In the genomic region with DNA sequence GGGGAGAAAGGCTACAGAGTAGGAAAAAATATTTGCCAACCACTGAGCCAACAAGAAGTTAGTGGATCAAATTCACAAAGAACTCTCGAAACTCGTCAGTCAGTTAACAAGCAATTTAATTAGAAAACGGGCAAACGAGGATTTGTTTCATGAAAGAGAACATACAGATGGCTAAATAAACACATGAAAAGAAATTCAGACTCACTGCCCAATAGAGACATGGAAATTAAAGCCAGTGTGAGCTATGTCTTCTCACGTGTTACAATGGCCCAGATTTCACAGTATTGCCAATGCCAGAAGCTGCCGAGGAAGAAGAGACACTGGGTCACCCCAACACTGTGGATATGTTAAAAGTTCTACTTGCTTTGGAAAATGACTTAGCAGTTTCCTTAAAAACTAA, we compare ENCODE assay signal across 24 mouse cellular contexts. TPM values are rescaled to one million over a fixed set of nuclear protein-coding genes. Genes with fewer than 3 reads are reported as not detected.
DNase-seq lines count a peak whose midpoint lies in the region; ATAC-seq and TF ChIP-seq lines count a peak whose summit lies in the region.
"Had no signal": no experiment of that assay in that cellular context is flagged by ENCODE, and none has a peak within 500 bp of the region (broad histone marks: within the 10 kb centered on the region; RNA-seq: fewer than 3 reads in every experiment).

No protein-coding gene starts in this region.

- no peak overlapping the region for H3K4me3 ChIP-seq in forebrain, embryonic 14.5 days (ENCODE audit: low read depth, low read length)
- no peak overlapping the region for H3K4me3 ChIP-seq in forebrain, postnatal 0 days (ENCODE audit: low read depth, low read length)
- no peak overlapping the region for H3K4me3 ChIP-seq in forebrain, embryonic 16.5 days (replicated peaks; ENCODE audit: low read length)
- H3K4me3 ChIP-seq in forebrain, embryonic 11.5 days (ENCODE audit: low read depth, low read length): no peak overlapping the region
- H3K4me3 ChIP-seq: embryonic facial prominence, embryonic 13.5 days; embryonic facial prominence, embryonic 15.5 days; erythroblast, embryonic 14.5 days; forebrain, embryonic 10.5 days had no signal

- H3K36me3 ChIP-seq in forebrain, embryonic 14.5 days (ENCODE audit: control insufficient read depth, insufficient read depth, low read length): no peaks in the 10 kb centered on the region
- H3K36me3 ChIP-seq in forebrain, postnatal 0 days (ENCODE audit: insufficient read depth): no peaks in the 10 kb centered on the region
- no peaks in the 10 kb centered on the region for H3K36me3 ChIP-seq in forebrain, embryonic 16.5 days (ENCODE audit: control insufficient read depth, insufficient read depth)
- no peaks in the 10 kb centered on the region for H3K36me3 ChIP-seq in forebrain, embryonic 11.5 days (ENCODE audit: control insufficient read depth, insufficient read depth, low read length)
- H3K36me3 ChIP-seq: embryonic facial prominence, embryonic 15.5 days; G1E had no signal

- H3K4me1 ChIP-seq in forebrain, embryonic 14.5 days (ENCODE audit: control insufficient read depth, insufficient read depth, low read length): no peaks in the 10 kb centered on the region
- no peaks in the 10 kb centered on the region for H3K4me1 ChIP-seq in forebrain, postnatal 0 days (ENCODE audit: insufficient read depth)
- H3K4me1 ChIP-seq in forebrain, embryonic 16.5 days (replicated peaks; ENCODE audit: control insufficient read depth, insufficient read depth, low read length): no peaks in the 10 kb centered on the region
- no peaks in the 10 kb centered on the region for H3K4me1 ChIP-seq in forebrain, embryonic 11.5 days (replicated peaks; ENCODE audit: control insufficient read depth, insufficient read depth, low read length)
- H3K4me1 ChIP-seq: embryonic facial prominence, embryonic 15.5 days had no signal

- H3K4me2 ChIP-seq in forebrain, embryonic 14.5 days (ENCODE audit: low read length): no peak overlapping the region
- H3K4me2 ChIP-seq in forebrain, postnatal 0 days (ENCODE audit: low read depth): no peak overlapping the region
- no peak overlapping the region for H3K4me2 ChIP-seq in forebrain, embryonic 16.5 days (ENCODE audit: low read length)
- no peak overlapping the region for H3K4me2 ChIP-seq in forebrain, embryonic 11.5 days (ENCODE audit: low read depth, low read length, severe bottlenecking)
- H3K4me2 ChIP-seq: embryonic facial prominence, embryonic 13.5 days; embryonic facial prominence, embryonic 15.5 days had no signal

- H3K9ac ChIP-seq in forebrain, embryonic 14.5 days (ENCODE audit: low read length): no peak overlapping the region
- H3K9ac ChIP-seq in forebrain, postnatal 0 days: no peak overlapping the region
- H3K9ac ChIP-seq in forebrain, embryonic 16.5 days (replicated peaks; ENCODE audit: low read depth, low read length): no peak overlapping the region
- no peak overlapping the region for H3K9ac ChIP-seq in forebrain, embryonic 11.5 days (ENCODE audit: low read length)
- H3K9ac ChIP-seq: embryonic facial prominence, embryonic 13.5 days; embryonic facial prominence, embryonic 15.5 days had no signal

- no peaks in the 10 kb centered on the region for H3K27me3 ChIP-seq in forebrain, embryonic 14.5 days (replicated peaks; ENCODE audit: control insufficient read depth, insufficient read depth, low read length)
- no peaks in the 10 kb centered on the region for H3K27me3 ChIP-seq in forebrain, postnatal 0 days (ENCODE audit: insufficient read depth, low read length)
- no peaks in the 10 kb centered on the region for H3K27me3 ChIP-seq in forebrain, embryonic 16.5 days (replicated peaks; ENCODE audit: control insufficient read depth, insufficient read depth, low read length)
- no peaks in the 10 kb centered on the region for H3K27me3 ChIP-seq in forebrain, embryonic 11.5 days (ENCODE audit: control insufficient read depth, insufficient read depth, low read length)
- H3K27me3 ChIP-seq: embryonic facial prominence, embryonic 13.5 days; embryonic facial prominence, embryonic 15.5 days; Patski had no signal

- no peak overlapping the region for H3K27ac ChIP-seq in forebrain, embryonic 14.5 days (ENCODE audit: low read depth, low read length)
- no peak overlapping the region for H3K27ac ChIP-seq in forebrain, postnatal 0 days (ENCODE audit: low read depth, low read length)
- H3K27ac ChIP-seq in forebrain, embryonic 16.5 days (ENCODE audit: low read length): no peak overlapping the region
- H3K27ac ChIP-seq in forebrain, embryonic 11.5 days (ENCODE audit: low read depth, low read length): no peak overlapping the region
- H3K27ac ChIP-seq: embryonic facial prominence, embryonic 13.5 days; embryonic facial prominence, embryonic 15.5 days; forebrain, embryonic 10.5 days had no signal

- no peak for TF ChIP-seq CTCF in forebrain, postnatal 0 days (IDR thresholded peaks at IDR 0.05; ENCODE audit: low read depth)
- TF ChIP-seq CTCF in brain, embryonic 14.5 days (IDR thresholded peaks at IDR 0.05; ENCODE audit: borderline replicate concordance, extremely low read depth, insufficient read depth, insufficient read length): no peak

- TF ChIP-seq POLR2A in brain, embryonic 14.5 days (IDR thresholded peaks at IDR 0.05; ENCODE audit: borderline replicate concordance, extremely low read depth, insufficient read depth, insufficient read length, poor library complexity, severe bottlenecking): no peak

- H3K9me3 ChIP-seq in forebrain, embryonic 14.5 days (replicated peaks; ENCODE audit: control insufficient read depth, low read length): no peaks in the 10 kb centered on the region
- H3K9me3 ChIP-seq in forebrain, postnatal 0 days (ENCODE audit: low read length): 0 out of 2 replicates have a peak, but pooled peaks cover 5% of the 10 kb centered on the region
- peaks cover 5% of the 10 kb centered on the region for H3K9me3 ChIP-seq in forebrain, embryonic 16.5 days (ENCODE audit: control insufficient read depth, low read length)
- no peaks in the 10 kb centered on the region for H3K9me3 ChIP-seq in forebrain, embryonic 11.5 days (ENCODE audit: control insufficient read depth, low read length)
- H3K9me3 ChIP-seq: embryonic facial prominence, embryonic 15.5 days; G1E had no signal

- DNase-seq in forebrain, embryonic 14.5 days (ENCODE audit: low spot score): peak; percentile 40
- DNase-seq in forebrain, postnatal 0 days: no peak
- DNase-seq in forebrain, embryonic 11.5 days (ENCODE audit: low spot score): no peak
- DNase-seq in brain, embryonic 14.5 days (ENCODE audit: low read depth): peak; percentile 47
- DNase-seq: adrenal gland, adult 8-10 months; adrenal gland, postnatal 14 days; adrenal gland, postnatal 36 days; B cell, adult 2 months; cerebellum, adult 11 months; cerebellum, adult 18-20 months; cerebellum, adult 8-10 months; cerebellum, adult 9-11 months; cerebellum, postnatal 14 days; cerebellum, postnatal 36 days; embryo, embryonic 11 days had no signal

- ATAC-seq in forebrain, embryonic 14.5 days: no peak; the same call in 1 of the 2 replicates
- ATAC-seq in forebrain, postnatal 0 days: no peak; the same call in 1 of the 2 replicates
- peak; percentile 52; the same call in 1 of the 2 replicates for ATAC-seq in forebrain, embryonic 16.5 days
- no peak for ATAC-seq in forebrain, embryonic 11.5 days (replicated peaks; ENCODE audit: low FRiP score)
- ATAC-seq: activated CD4-positive, CD25-positive, alpha-beta regulatory T cell, adult 4 months; CD4-positive, CD25-positive, alpha-beta regulatory T cell, adult 4 months; Patski had no signal

- WGBS in forebrain, embryonic 14.5 days: 40% methylated on average over 6 of the region's 6 CpGs
- 38% methylated on average over 6 of the region's 6 CpGs for WGBS in forebrain, postnatal 0 days
- 34% methylated on average over 6 of the region's 6 CpGs for WGBS in forebrain, embryonic 16.5 days
- 87% methylated on average over 6 of the region's 6 CpGs for WGBS in forebrain, embryonic 11.5 days

RNA-seq across cellular contexts. Expression of a gene that starts 46.8 kb away (rescaled TPM):
- 26.1 and 38.3 TPM in 2 replicates for polyA plus RNA-seq in forebrain, embryonic 14.5 days (2014; fragmentation: Nextera tagmentation; extraction: Ambion mirVana)
- 67.9 and 85.8 TPM in 2 replicates for total RNA-seq in forebrain, postnatal 0 days (2014; rRNA removed)
- polyA plus RNA-seq in forebrain, postnatal 0 days (2015; fragmentation: Nextera tagmentation; extraction: Ambion mirVana): 19.7 and 35.5 TPM in 2 replicates
- 48.6 and 62.6 TPM in 2 replicates for polyA plus RNA-seq in forebrain, embryonic 16.5 days (2015; fragmentation: Nextera tagmentation; extraction: Ambion mirVana)
- polyA plus RNA-seq in forebrain, embryonic 11.5 days (2014; fragmentation: Nextera tagmentation; extraction: Ambion mirVana): 23.4 and 26.9 TPM in 2 replicates
- polyA plus RNA-seq in brain, embryonic 14.5 days (2012; rRNA removed): 54.0 and 92.9 TPM in 2 replicates
- polyA plus RNA-seq: G1E had no signal

Comparison
In these comparisons a context has a peak if more than half of its experiments do, and no peak if none do; other contexts are left out.
1. DNase-seq: peak in forebrain, embryonic 14.5 days (single experiment) and brain, embryonic 14.5 days (single experiment); none in forebrain, postnatal 0 days (single experiment) and forebrain, embryonic 11.5 days (single experiment).